Mouse (Mus musculus) fibroblast of lung, adult 2 months (primary cell): ENCODE measurements around the gene Dach1.

Source experiments
- DNase-seq: peaks from one replicate; pipeline ENCODE4 v3.0.0-alpha.2; 2011; ENCODE audit warnings: low read depth

Gene Dach1

GRCm38 (mm10) chr14:98108764-98109163 is 60.8 kb downstream of the Dach1 start:
- DNase-seq = no peak

DNA sequence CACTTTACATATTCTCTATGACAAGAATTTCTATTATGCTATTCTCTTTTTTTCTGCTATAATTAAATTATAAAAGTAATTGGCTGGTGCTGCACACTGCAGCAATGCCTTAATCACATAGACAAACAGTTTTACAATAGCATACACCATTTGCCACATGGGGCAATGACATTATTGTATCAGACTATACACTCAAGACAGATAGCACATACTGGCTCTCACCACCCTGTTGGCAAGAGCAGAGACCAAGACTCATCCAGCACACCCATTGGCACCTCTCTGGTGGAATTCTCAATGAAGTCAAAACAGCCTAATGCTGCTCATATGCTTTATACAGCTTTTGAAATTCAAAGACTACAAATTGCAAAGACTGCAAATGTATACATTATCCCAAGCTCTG is 63.4 kb downstream of the Dach1 start:
- no peak for DNase-seq

GRCm38 (mm10) chr14:98104314-98104955 is 65.1 kb downstream of the Dach1 start:
- DNase-seq = no peak

- no peak for DNase-seq
These were observed 74.3 kb downstream of the Dach1 start for GRCm38 (mm10) chr14:98095229-98095628.

DNA sequence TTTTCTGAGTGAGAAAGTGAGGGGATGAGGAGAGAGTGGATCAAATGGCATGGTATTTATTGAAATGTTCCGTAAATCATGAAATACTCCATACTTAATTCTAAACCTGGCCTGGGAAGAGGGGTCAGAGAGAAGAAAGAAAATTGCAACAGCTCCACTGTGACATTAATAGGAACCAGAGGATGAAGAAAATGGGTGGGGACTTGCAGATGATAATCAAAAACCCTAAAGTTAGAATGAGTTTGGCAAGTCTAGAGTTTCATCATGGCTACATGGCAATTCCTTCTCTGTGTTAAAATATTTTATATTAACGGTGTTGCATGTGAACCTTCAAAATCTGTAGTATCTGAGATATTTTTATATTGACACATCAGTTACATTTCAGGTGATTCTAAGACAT is 80.3 kb downstream of the Dach1 start:
- no peak for DNase-seq

GRCm38 (mm10) chr14:98087355-98087754 is 82.2 kb downstream of the Dach1 start:
- no peak for DNase-seq

- DNase-seq = no peak
These were observed 82.8 kb downstream of the Dach1 start for GRCm38 (mm10) chr14:98086794-98087193.

DNA sequence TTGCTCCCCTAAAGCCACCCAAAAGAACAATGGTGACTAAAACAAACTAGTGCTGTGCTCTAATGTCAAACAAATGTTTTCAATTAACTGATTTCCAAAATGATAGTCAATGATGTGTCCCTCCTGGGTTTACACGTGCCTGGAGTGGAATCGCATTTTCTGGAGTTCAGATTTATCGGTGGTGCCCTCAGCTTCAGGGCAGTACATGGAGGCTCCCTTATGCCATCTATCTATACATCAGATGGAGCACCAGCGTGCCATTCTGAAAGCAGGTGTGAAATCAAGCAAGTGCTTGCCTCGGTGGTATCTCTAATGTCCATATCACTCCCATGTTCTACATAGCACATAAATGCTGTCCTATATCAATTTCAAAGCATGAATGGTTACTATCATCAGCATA is 84.4 kb downstream of the Dach1 start:
- DNase-seq = no peak

- no peak for DNase-seq
These were observed 84.8 kb downstream of the Dach1 start for GRCm38 (mm10) chr14:98084720-98085119.

- DNase-seq = no peak
These were observed 86.1 kb downstream of the Dach1 start for GRCm38 (mm10) chr14:98083419-98083818.

- no peak for DNase-seq
These were observed 89.6 kb downstream of the Dach1 start for GRCm38 (mm10) chr14:98080014-98080413.

- DNase-seq = no peak
These were observed 91.6 kb downstream of the Dach1 start for GRCm38 (mm10) chr14:98077996-98078395.

DNA sequence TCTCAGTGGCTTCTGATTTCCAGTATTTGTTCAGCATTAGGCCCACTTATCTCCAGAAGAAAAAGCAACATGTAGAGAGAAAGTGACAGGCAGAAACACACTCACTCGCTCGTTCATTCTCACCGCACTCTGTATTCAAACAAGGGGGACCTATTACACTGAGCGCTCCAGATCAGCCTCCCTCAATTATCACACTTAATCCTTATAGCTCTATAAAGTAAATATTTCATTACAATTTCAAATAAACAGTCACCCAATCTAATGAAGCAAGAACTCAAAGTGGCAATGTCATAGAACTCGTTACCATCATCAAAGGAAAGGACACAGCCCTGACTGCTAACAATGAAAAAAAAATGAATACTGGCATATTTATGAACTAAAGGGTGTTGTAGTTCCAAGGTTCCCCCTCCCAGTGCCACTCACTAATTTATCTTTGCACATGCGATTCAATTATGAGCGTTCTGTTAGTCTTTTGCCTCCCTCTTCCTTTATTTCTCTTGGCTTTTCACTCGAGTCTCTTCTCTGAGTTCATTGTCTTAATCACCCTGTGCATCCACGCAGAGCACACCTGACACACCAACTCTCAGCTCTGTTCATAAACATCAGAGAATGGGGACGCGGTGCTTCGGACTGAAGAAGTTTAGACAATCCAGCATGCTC is 96.0 kb downstream of the Dach1 start:
- no peak for DNase-seq

DNA sequence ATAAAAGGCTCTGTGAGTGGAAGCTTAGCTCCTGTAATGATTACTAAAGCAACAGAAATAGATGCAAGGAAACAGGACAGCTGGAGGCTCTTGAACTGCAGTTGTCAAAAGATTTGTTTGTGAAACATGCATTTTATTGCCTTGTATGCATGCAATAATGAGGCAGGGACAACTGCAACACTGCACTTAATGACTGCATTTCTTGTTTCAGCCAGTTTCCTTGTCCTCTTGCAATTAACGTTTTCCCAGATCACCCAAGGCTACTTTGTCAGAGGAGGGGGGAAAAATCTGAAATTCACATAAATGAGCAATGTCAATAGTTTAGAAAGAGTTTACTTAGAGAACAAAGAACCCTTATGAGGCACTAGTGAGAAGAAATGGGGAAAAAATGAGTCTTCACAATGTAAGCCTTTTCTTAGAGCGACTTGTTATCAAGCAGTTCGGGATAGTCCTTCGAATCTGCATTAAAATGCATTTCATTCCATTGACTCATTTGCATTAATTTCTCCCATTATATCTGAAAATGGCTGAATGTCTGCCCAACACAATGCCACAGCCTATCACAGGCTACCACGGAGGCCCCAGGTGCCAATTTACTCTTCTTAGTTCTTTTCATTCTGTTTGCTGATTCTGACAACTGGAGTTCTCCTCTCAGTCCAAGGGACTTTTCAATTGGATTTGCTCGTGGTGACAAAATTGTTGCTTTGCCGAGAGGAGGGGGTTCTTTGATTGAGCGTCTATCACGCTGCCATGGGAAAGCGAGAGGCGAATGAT is 96.7 kb downstream of the Dach1 start:
- DNase-seq = no peak

DNA sequence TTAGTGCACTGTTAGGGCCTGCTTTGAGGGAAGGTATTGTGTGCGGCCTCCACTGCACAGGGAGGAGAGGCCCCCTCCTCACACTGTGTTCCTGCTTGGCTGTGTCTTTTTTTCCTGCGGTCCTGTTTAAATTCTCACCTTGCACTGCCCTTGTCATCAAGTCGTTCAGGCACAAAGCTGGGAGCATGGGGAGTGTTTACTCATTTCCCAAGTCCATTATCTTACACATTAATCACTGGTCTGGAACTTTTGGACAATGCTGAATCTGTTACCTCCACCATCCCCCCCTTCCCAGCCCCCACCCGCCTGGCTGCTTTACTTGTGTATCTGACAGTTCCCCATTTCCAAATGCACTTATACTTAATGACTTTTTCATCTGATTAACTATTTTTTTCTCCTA is 97.7 kb downstream of the Dach1 start:
- DNase-seq = no peak

GRCm38 (mm10) chr14:98067273-98067905 is 102.2 kb downstream of the Dach1 start:
- peak; percentile 72 for DNase-seq

DNA sequence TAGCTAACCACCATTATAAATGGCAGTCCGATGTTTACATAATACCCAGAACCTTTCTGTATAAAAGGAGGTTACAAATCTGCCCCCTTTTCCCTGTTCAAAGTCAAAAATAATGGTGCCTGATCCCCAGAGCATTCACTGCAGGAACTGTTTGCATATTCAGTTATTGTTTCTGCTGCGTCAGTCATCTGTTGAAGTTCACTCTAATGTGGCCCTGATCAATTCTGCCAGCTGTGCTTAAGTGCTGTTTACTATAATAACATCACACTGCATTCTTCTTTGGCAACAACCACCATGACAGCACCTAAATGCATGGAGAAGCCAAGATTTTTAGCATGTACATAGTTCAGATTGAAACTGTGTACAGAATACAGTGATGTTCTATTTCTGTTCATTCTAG is 105.4 kb downstream of the Dach1 start:
- DNase-seq = no peak

GRCm38 (mm10) chr14:98049329-98049728 is 120.2 kb downstream of the Dach1 start:
- no peak for DNase-seq

GRCm38 (mm10) chr14:98048403-98048802 is 121.2 kb downstream of the Dach1 start:
- no peak for DNase-seq

- DNase-seq = no peak
These were observed 121.9 kb downstream of the Dach1 start for GRCm38 (mm10) chr14:98047670-98048069.

DNA sequence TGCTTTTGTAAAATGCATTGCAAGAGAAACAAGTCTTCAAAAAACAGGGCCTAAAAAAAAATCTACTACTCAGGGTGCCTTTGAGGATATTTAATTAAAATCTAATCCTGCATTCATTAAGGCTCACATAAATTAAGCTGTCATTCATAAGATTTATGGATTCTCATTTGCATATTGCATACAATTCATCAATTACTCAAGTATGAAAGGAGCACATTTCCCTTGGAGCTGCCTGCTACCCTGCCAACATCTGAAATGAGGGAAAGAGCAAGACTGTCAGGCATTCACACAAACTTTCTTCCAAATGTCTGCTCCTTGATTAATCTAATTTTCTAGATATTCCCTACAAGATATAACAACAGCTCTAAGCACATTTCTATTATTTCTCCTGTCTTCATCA is 122.6 kb downstream of the Dach1 start:
- DNase-seq = no peak

GRCm38 (mm10) chr14:98038524-98038923 is 131.0 kb downstream of the Dach1 start:
- no peak for DNase-seq

DNA sequence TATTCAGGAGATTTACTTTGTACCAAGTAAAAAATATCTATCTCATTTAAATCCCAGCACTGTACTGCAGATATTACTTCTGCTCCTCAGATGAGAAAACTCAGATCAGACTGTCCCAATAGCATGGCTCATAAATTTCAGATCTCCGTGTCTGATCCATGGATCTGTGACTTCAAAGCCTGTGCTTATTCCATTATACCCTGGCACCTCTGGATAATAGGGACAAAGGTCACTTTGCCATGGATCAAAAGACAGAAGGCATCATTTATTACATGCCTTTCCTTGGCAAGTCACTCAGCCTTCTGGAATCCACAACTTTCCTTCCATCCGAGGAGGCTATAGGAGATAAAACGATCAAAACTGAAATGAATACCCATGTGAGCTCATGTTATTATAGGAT is 132.4 kb downstream of the Dach1 start:
- DNase-seq = no peak
